Mouse (Mus musculus): ENCODE measurements at regions not wholly inside any gene's neighbourhood (a gene's known extent, or its start where the extent isn't known, plus 50 kb on each side); places are given as distances from the start of the nearest gene placed in this dataset.

DNA sequence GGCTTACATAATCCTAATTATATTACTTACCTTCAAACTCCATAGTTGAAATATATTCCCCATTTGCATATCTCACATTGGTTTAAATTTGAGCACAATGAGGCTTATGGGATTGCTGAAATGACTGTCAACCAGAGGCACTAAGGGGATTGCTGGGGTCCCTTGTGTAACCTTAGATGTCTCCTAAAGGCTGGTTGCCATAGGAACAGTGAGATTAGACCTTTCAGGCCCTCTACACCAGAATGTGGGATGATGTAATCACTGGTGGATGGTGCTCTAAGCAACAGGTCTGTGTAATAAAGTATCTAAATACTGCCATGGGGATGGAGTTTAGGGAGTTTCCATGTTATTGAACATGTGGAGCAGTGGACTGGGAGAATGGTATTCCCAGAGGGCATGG is 210.0 kb upstream of the Stac start:
- Histone ChIP-seq H3K27ac (ENCODE audit: control insufficient read depth, low read depth, low read length) (no peak overlapping the region), H3K9ac (ENCODE audit: control insufficient read depth, low read depth, low read length, poor library complexity, severe bottlenecking) (no peak overlapping the region), H3K27me3 (ENCODE audit: control insufficient read depth in 1 of 2, insufficient read depth in 2 of 2, low read length in 2 of 2) (no peaks in the 10 kb centered on the region), H3K9me3 (replicated peaks; ENCODE audit: insufficient read depth, low read length) (no peaks in the 10 kb centered on the region), H3K4me1 (ENCODE audit: control insufficient read depth in 1 of 2, insufficient read depth in 2 of 2, low read length in 2 of 2) (no peaks in the 10 kb centered on the region), H3K79me2 (ENCODE audit: control insufficient read depth, insufficient read depth, low read length, poor library complexity) (no peaks in the 10 kb centered on the region), H3K36me3 (ENCODE audit: control insufficient read depth in 1 of 2, insufficient read depth in 2 of 2, low read length in 2 of 2) (no peaks in the 10 kb centered on the region), H3K4me3 (ENCODE audit: control insufficient read depth in 1 of 2, insufficient read depth in 1 of 2, low read depth in 2 of 2, low read length in 2 of 2) (no peak overlapping the region)
- no peak for DNase-seq (ENCODE audit: low read depth, low spot score)
- TF ChIP-seq POLR2A (IDR thresholded peaks at IDR 0.05; ENCODE audit: control insufficient read depth in 1 of 2, insufficient read depth in 1 of 2, low read depth in 1 of 2, low read length in 2 of 2, poor library complexity in 1 of 2) (no peak), UBTF (IDR thresholded peaks at IDR 0.05; ENCODE audit: borderline replicate concordance, insufficient read depth, low read depth, low read length) (no peak), CTCF (IDR thresholded peaks at IDR 0.05 in 2 of 3, conservative IDR thresholded peaks at IDR 0.05 in 1 of 3; ENCODE audit: control insufficient read depth in 1 of 3, insufficient read depth in 1 of 3, low read depth in 2 of 3, low read length in 3 of 3, poor library complexity in 1 of 3, severe bottlenecking in 1 of 3) (no peak), MAX (IDR thresholded peaks at IDR 0.05; ENCODE audit: low read length) (no peak), ZNF384 (IDR thresholded peaks at IDR 0.05; ENCODE audit: low read depth, low read length) (no peak), POLR2AphosphoS5 (IDR thresholded peaks at IDR 0.05; ENCODE audit: borderline replicate concordance, low read depth, low read length) (no peak), CHD1 (IDR thresholded peaks at IDR 0.05; ENCODE audit: low read depth, low read length) (no peak), ZKSCAN1 (IDR thresholded peaks at IDR 0.05; ENCODE audit: low read depth, low read length) (no peak), TBP (IDR thresholded peaks at IDR 0.05; ENCODE audit: low read depth, low read length) (no peak), ETS1 (IDR thresholded peaks at IDR 0.05; ENCODE audit: low read depth, low read length) (no peak), ZC3H11A (IDR thresholded peaks at IDR 0.05; ENCODE audit: low read depth, low read length) (no peak), NELFE (IDR thresholded peaks at IDR 0.05; ENCODE audit: low read depth, low read length) (no peak), TAL1 (IDR thresholded peaks at IDR 0.05; ENCODE audit: low read length) (no peak), NRF1 (IDR thresholded peaks at IDR 0.05; ENCODE audit: insufficient read depth, low read depth, low read length, poor library complexity, severe bottlenecking) (no peak)

DNA sequence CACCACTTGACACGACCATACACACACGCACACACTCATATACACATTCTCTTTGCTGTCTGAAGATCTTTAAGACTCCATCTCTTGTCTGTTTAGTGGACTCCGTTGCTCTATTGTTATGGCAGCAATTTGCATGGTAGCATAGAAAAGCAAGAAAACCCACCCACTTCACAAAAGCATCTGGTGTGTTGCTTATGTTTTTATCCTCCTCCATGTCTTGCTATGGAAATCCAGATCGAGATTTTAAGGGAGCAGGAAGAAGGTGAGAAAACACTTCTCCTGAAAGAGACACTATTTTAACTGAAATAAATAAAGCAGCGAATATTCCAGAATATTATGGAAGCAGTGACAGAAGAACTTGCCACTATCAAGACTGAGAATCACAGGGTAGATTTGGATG is 207.5 kb upstream of the Stac start:
- Histone ChIP-seq H3K27ac (ENCODE audit: control insufficient read depth, low read depth, low read length) (no peak overlapping the region), H3K79me2 (ENCODE audit: control insufficient read depth, insufficient read depth, low read length, poor library complexity) (no peaks in the 10 kb centered on the region), H3K9me3 (replicated peaks; ENCODE audit: insufficient read depth, low read length) (no peaks in the 10 kb centered on the region), H3K27me3 (ENCODE audit: control insufficient read depth in 1 of 2, insufficient read depth in 2 of 2, low read length in 2 of 2) (no peaks in the 10 kb centered on the region), H3K36me3 (ENCODE audit: control insufficient read depth in 1 of 2, insufficient read depth in 2 of 2, low read length in 2 of 2) (no peaks in the 10 kb centered on the region), H3K4me3 (ENCODE audit: control insufficient read depth in 1 of 2, insufficient read depth in 1 of 2, low read depth in 2 of 2, low read length in 2 of 2) (no peak overlapping the region), H3K9ac (ENCODE audit: control insufficient read depth, low read depth, low read length, poor library complexity, severe bottlenecking) (no peak overlapping the region), H3K4me1 (ENCODE audit: control insufficient read depth in 1 of 2, insufficient read depth in 2 of 2, low read length in 2 of 2) (no peaks in the 10 kb centered on the region)
- no peak for DNase-seq (ENCODE audit: low read depth, low spot score)
- TF ChIP-seq POLR2AphosphoS2 (IDR thresholded peaks at IDR 0.05; ENCODE audit: low read length) (no peak), POLR2A (IDR thresholded peaks at IDR 0.05; ENCODE audit: control insufficient read depth in 1 of 2, insufficient read depth in 1 of 2, low read depth in 1 of 2, low read length in 2 of 2, poor library complexity in 1 of 2) (no peak), ZC3H11A (IDR thresholded peaks at IDR 0.05; ENCODE audit: low read depth, low read length) (no peak), JUND (IDR thresholded peaks at IDR 0.05; ENCODE audit: low read depth, low read length) (no peak), HCFC1 (IDR thresholded peaks at IDR 0.05; ENCODE audit: low read depth, low read length) (no peak)

All from MEL (cell line).